Mouse (Mus musculus): ENCODE measurements around the gene Mfsd4b2. TPM values are rescaled to one million over a fixed set of nuclear protein-coding genes. Genes with fewer than 3 reads are reported as not detected.

Mfsd4b2 gene
- polyA plus RNA-seq, 1 experiment from 2014 or later: not detected

Other genes with a start within 250 kb of the Mfsd4b2 start
- gene Rev3l, start 194.8 kb downstream of the Mfsd4b2 start, polyA plus RNA-seq (2016; fragmentation: Nextera tagmentation; extraction: Ambion mirVana): 22.5 and 23.8 TPM in 2 replicates
- 6.0 and 6.1 TPM in 2 replicates for gene Mfsd4b4, start 27.7 kb downstream of the Mfsd4b2 start, polyA plus RNA-seq (2016; fragmentation: Nextera tagmentation; extraction: Ambion mirVana)
- 0.19 and 0.31 TPM in 2 replicates for gene Mfsd4b3, start 33.2 kb upstream of the Mfsd4b2 start, polyA plus RNA-seq (2016; fragmentation: Nextera tagmentation; extraction: Ambion mirVana)
- 0.10 and 0.14 TPM in 2 replicates for gene Mfsd4b5, start 59.7 kb upstream of the Mfsd4b2 start, polyA plus RNA-seq (2016; fragmentation: Nextera tagmentation; extraction: Ambion mirVana)
- gene Mfsd4b1, start 98.3 kb upstream of the Mfsd4b2 start, polyA plus RNA-seq (2016; fragmentation: Nextera tagmentation; extraction: Ambion mirVana): 0.35 and 0.49 TPM in 2 replicates
- gene Slc16a10, start 215.3 kb upstream of the Mfsd4b2 start, polyA plus RNA-seq (2016; fragmentation: Nextera tagmentation; extraction: Ambion mirVana): 12.6 and 13.6 TPM in 2 replicates

Data from hindbrain, embryonic 12.5 days (tissue).